Mouse (Mus musculus) hindbrain, embryonic 16.5 days (tissue): Measurements from ENCODE around the gene Cltc. TPM values are rescaled to one million over a fixed set of nuclear protein-coding genes. Genes with fewer than 3 reads are reported as not detected.

ENCODE experiments used
- ATAC-seq: fragments of 200-750 bp; cut with Nextera tagmentation; 2 replicates; pipeline ENCODE4 v1.8.0; 2017; ENCODE audit warnings: moderate TSS enrichment, moderate library complexity
- H3K27ac ChIP-seq: fragments of 300-500 bp; sonication (generic); 2 replicates; pipeline ENCODE4 v1.5.1; 2014; ENCODE audit warnings: low read depth, mild to moderate bottlenecking, control low read depth, low read length, moderate library complexity
- H3K27me3 ChIP-seq: fragments of 300-500 bp; sonication (generic); replicated peaks from 2 replicates; pipeline ENCODE4 v1.6.1; 2014; ENCODE audit warnings: low read length; ENCODE audit not compliant: control insufficient read depth, insufficient read depth
- H3K36me3 ChIP-seq: fragments of 300-500 bp; sonication (generic); 2 replicates; pipeline ENCODE4 v1.6.1; 2014; ENCODE audit warnings: mild to moderate bottlenecking, low read length, moderate library complexity, mixed read lengths; ENCODE audit not compliant: control insufficient read depth, insufficient read depth
- H3K4me1 ChIP-seq: fragments of 300-500 bp; sonication (generic); 2 replicates; pipeline ENCODE4 v1.6.1; 2014; ENCODE audit warnings: low read depth, low read length; ENCODE audit not compliant: control insufficient read depth, insufficient read depth
- H3K4me2 ChIP-seq: fragments of 300-500 bp; sonication (generic); 2 replicates; pipeline ENCODE4 v1.6.1; 2014; ENCODE audit warnings: mild to moderate bottlenecking, low read length, control low read depth, moderate library complexity
- H3K4me3 ChIP-seq: fragments of 300-500 bp; sonication (generic); 2 replicates; pipeline ENCODE4 v1.5.1; 2014; ENCODE audit warnings: mild to moderate bottlenecking, low read length, control low read depth, moderate library complexity
- H3K9ac ChIP-seq: fragments of 300-500 bp; sonication (generic); 2 replicates; pipeline ENCODE4 v1.6.1; 2014; ENCODE audit warnings: low read depth, mild to moderate bottlenecking, control low read depth, low read length, moderate library complexity
- H3K9me3 ChIP-seq: fragments of 300-500 bp; sonication (generic); 2 replicates; pipeline ENCODE4 v1.6.1; 2014; ENCODE audit warnings: mild to moderate bottlenecking, low read length, moderate library complexity; ENCODE audit not compliant: control insufficient read depth
- WGBS: fragments of 180-500 bp; shearing (Covaris S2); extraction: QIAGEN DNeasy Blood & Tissue Kit; methylation state at CpG from one replicate; pipeline ENCODE4 v1.1.7; 2014; 5-methylcytosine and 5-hydroxymethylcytosine counted together
- polyA plus RNA-seq: library from polyadenylated mRNA; unstranded; fragments of >200 nt; fragmentation: Nextera tagmentation; extraction: Ambion mirVana; gene quantifications from 2 replicates; pipeline ENCODE4 v1.2.1, GENCODE M21; 2015

The Cltc gene
- polyA plus RNA-seq, 1 experiment from 2014 or later = 146 TPM

GRCm38 (mm10) chr11:86662986-86663895 lies 94.1 kb downstream of the Cltc start:
- no peaks in the 10 kb centered on the region for H3K27me3 ChIP-seq

DNA sequence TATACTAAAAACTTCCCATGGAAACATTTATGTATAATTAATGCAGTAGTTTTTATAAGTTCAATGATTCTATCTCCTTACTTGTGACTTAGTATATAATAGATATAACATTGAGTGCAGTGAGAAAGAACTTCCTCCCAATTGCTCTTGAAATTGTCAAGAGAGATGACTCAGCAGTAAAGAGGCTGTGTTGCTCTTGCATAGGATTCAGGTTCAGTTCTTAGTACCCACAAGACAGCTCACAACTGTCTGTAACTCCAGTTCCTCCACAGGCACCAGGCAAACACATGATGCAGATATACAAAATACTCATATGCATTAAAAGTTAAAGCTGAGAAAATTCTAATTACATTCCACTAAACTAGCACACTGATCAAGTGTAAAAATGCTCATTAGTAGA lies 99.5 kb downstream of the Cltc start:
- no peak overlapping the region for H3K9ac ChIP-seq
- H3K27me3 ChIP-seq = no peaks in the 10 kb centered on the region
- peaks cover 5% of the 10 kb centered on the region; the same call in 1 of the 2 replicates for H3K36me3 ChIP-seq
- no peak for ATAC-seq
- H3K4me2 ChIP-seq = no peak overlapping the region
- H3K9me3 ChIP-seq = no peaks in the 10 kb centered on the region
- H3K4me1 ChIP-seq = no peaks in the 10 kb centered on the region
- no peak overlapping the region for H3K4me3 ChIP-seq
- no peak overlapping the region for H3K27ac ChIP-seq

More at GRCm38 (mm10) chr11:86662986-86663895, 94.1 kb downstream of the Cltc start:
- Histone ChIP-seq H3K9ac (no peak overlapping the region), H3K9me3 (no peaks in the 10 kb centered on the region), H3K27ac (no peak overlapping the region), H3K4me2 (no peak overlapping the region), H3K4me3 (no peak overlapping the region), H3K36me3 (peaks cover 10% of the 10 kb centered on the region), H3K4me1 (no peaks in the 10 kb centered on the region)
- ATAC-seq = no peak
- WGBS = 93% methylated on average over 8 of the region's 8 CpGs

- H3K4me3 ChIP-seq = no peak overlapping the region
- no peak overlapping the region for H3K27ac ChIP-seq
- no peak overlapping the region for H3K4me2 ChIP-seq
- H3K36me3 ChIP-seq = peaks cover 3% of the 10 kb centered on the region; the same call in 1 of the 2 replicates
- ATAC-seq = no peak
- no peaks in the 10 kb centered on the region for H3K27me3 ChIP-seq
- H3K9ac ChIP-seq = no peak overlapping the region
- WGBS = 91% methylated on average over 4 of the region's 4 CpGs
- no peaks in the 10 kb centered on the region for H3K4me1 ChIP-seq
- H3K9me3 ChIP-seq = no peaks in the 10 kb centered on the region
Measured at GRCm38 (mm10) chr11:86656849-86657567, 100.4 kb downstream of the Cltc start.

- no peak overlapping the region for H3K9ac ChIP-seq
- WGBS = 49% methylated on average over 1 of the region's 1 CpGs
- no peaks in the 10 kb centered on the region for H3K9me3 ChIP-seq
- H3K4me1 ChIP-seq = no peaks in the 10 kb centered on the region
- H3K27ac ChIP-seq = no peak overlapping the region
- no peak overlapping the region for H3K4me2 ChIP-seq
- no peak for ATAC-seq
- H3K27me3 ChIP-seq = no peaks in the 10 kb centered on the region
- no peak overlapping the region for H3K4me3 ChIP-seq
- H3K36me3 ChIP-seq = no peaks in the 10 kb centered on the region
Measured at GRCm38 (mm10) chr11:86655671-86656070, 101.7 kb downstream of the Cltc start.

DNA sequence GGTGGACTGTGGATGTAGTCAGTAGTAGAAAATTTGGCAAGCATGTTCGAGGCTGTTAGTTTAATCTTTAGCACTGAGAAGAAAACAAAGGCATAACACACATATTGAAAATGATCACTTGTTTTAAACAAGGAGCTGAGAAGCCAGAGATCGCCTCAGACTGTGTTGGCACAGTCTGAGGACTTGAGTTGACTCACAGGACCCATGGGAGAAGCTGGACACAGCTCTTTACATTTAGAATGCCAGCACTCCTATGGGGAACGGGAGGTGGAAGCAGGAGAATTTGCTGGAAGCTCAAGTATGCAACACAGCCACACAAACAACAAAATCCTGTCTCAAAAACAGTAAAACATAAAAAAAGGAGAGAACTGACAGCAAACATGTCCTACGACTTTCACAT lies 103.3 kb downstream of the Cltc start:
- no peak for ATAC-seq

DNA sequence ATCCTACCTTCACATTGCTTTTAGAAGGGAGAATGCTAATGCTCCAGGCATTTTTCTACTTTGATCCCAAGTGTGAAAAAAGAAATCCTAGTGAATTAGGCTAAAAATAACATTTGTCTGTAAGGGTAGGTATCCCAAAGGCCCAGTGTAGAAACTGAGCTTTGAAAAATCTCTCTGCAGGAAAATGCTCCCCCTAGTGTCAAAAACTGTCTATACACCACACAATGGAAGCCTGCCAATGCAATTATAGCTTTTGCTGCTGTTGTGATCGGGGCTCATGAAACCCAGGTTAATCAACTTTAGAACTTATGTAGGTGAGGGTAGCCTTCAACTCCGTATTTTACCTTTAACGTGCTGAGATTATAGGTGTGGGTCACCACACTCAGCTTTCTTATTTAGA lies 103.9 kb downstream of the Cltc start:
- no peaks in the 10 kb centered on the region for H3K36me3 ChIP-seq
- H3K27ac ChIP-seq = no peak overlapping the region
- no peak overlapping the region for H3K4me3 ChIP-seq
- ATAC-seq = no peak
- no peaks in the 10 kb centered on the region for H3K4me1 ChIP-seq
- H3K9me3 ChIP-seq = no peaks in the 10 kb centered on the region
- no peak overlapping the region for H3K9ac ChIP-seq
- no peak overlapping the region for H3K4me2 ChIP-seq
- WGBS = 43% methylated on average over 3 of the region's 3 CpGs
- H3K27me3 ChIP-seq = no peaks in the 10 kb centered on the region

More for the DNA sequence above, 103.3 kb downstream of the Cltc start:
- H3K9me3 ChIP-seq = no peaks in the 10 kb centered on the region
- WGBS = 93% methylated on average over 4 of the region's 4 CpGs
- H3K4me2 ChIP-seq = no peak overlapping the region
- no peak overlapping the region for H3K4me3 ChIP-seq
- no peaks in the 10 kb centered on the region for H3K36me3 ChIP-seq
- H3K9ac ChIP-seq = no peak overlapping the region
- no peaks in the 10 kb centered on the region for H3K27me3 ChIP-seq
- H3K27ac ChIP-seq = no peak overlapping the region
- H3K4me1 ChIP-seq = no peaks in the 10 kb centered on the region

DNA sequence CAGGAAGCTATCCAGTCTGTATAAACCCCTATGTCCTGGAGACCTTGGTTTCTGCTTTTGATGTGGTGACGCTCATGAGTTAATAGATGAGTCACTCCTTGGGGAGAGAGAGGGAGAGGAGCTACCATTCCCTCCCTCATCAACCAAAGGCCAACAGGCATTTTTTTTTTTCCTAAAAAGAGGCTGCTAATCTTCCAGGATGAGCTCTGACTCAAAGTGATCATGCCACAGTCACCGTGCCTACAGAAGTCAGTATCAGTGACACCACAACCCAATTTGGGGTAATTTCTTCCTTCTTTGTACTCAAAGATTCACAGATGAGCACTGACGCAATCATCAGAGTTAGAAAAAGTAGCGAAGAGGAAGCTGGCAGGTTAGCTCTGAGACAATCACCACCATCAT lies 104.8 kb downstream of the Cltc start:
- no peaks in the 10 kb centered on the region for H3K36me3 ChIP-seq
- no peak overlapping the region for H3K9ac ChIP-seq
- H3K27ac ChIP-seq = no peak overlapping the region
- ATAC-seq = no peak
- 95% methylated on average over 4 of the region's 4 CpGs for WGBS
- H3K4me2 ChIP-seq = no peak overlapping the region
- no peaks in the 10 kb centered on the region for H3K27me3 ChIP-seq
- no peaks in the 10 kb centered on the region for H3K9me3 ChIP-seq
- no peaks in the 10 kb centered on the region for H3K4me1 ChIP-seq
- H3K4me3 ChIP-seq = no peak overlapping the region

- H3K4me2 ChIP-seq = no peak overlapping the region
- ATAC-seq = no peak
- no peak overlapping the region for H3K27ac ChIP-seq
- 39% methylated on average over 6 of the region's 6 CpGs for WGBS
- H3K4me3 ChIP-seq = no peak overlapping the region
- H3K36me3 ChIP-seq = no peaks in the 10 kb centered on the region
- H3K27me3 ChIP-seq = no peaks in the 10 kb centered on the region
- no peaks in the 10 kb centered on the region for H3K9me3 ChIP-seq
- H3K4me1 ChIP-seq = no peaks in the 10 kb centered on the region
- H3K9ac ChIP-seq = no peak overlapping the region
Measured at GRCm38 (mm10) chr11:86650676-86651075, 106.7 kb downstream of the Cltc start.

DNA sequence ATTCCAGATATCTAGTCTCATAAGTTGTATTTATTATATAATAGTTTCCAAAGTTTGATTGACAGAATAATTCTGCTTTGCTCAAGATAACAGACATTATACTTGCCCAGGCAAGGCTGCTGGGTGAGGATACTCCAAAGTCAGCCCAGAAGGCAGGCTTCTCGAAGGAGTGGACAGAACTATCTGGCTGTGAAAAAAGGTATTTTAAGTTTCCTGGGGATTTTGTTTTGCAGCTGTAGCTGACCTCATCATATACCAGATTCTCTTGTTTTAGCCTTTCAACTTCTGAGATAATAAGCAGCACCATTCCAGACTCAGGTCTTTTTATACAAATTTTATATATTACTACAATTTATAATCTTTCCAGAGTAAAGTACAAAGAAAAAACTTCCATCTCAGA lies 107.8 kb downstream of the Cltc start:
- H3K9ac ChIP-seq = no peak overlapping the region
- 84% methylated on average over 1 of the region's 1 CpGs for WGBS
- ATAC-seq = no peak
- no peaks in the 10 kb centered on the region for H3K9me3 ChIP-seq
- no peaks in the 10 kb centered on the region for H3K27me3 ChIP-seq
- H3K27ac ChIP-seq = no peak overlapping the region
- no peaks in the 10 kb centered on the region for H3K36me3 ChIP-seq
- no peak overlapping the region for H3K4me2 ChIP-seq
- no peak overlapping the region for H3K4me3 ChIP-seq
- no peaks in the 10 kb centered on the region for H3K4me1 ChIP-seq
